Mouse (Mus musculus): ENCODE measurements around the gene Kif23. TPM values are rescaled to one million over a fixed set of nuclear protein-coding genes. Genes with fewer than 3 reads are reported as not detected.

The Kif23 gene
- 95.4 and 106 TPM in 2 replicates for polyA plus RNA-seq (2014; fragmentation: Nextera tagmentation; extraction: Ambion mirVana)

DNA sequence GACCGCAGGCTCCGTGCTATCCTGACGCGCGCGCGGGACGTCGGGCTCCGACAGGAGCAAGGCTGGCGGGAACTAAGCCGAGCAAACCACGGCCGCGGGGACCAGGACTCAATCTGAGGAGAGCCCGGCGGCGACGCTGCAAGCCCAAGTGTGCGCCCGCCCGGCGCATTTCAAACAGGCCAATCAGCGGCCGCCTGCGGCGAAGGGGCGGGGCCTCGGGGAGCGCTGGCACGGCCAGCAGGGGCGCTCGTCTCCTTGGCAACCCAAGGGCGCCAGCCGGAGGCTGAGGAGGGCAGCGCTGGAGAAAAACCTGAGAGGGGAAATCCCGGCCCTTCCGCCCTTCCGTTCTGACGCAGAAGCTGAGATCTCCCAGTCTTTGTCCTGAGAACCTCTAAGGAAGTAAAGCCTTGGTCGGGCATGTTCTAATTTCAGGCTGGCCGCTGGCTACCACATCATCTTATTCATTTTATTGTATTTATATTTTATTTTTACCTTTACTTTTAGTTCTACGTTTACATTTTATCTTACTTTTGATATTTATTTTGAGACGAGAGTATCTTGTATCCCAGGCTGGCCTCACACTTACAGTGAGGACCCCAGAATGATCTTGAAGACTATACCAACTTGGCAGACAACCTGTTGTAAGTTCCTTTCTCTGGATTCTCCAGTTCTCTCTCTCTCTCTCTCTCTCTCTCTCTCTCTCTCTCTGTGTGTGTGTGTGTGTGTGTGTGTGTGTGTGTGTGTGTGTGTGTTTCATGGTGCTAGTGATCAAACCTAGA, at the start of gene Kif23:
Kif23 (minus strand) TSS at position 152 of the 779 bp plus-strand sequence.
- Histone ChIP-seq H3K4me3 (ENCODE audit: low read depth, low read length) (peak within 1 kb of the TSS; percentile 90), H3K27ac (ENCODE audit: low read depth, low read length) (peak within 1 kb of the TSS; percentile 69; the same call in 1 of the 2 replicates), H3K9ac (ENCODE audit: low read length) (peak within 1 kb of the TSS; percentile 78), H3K27me3 (ENCODE audit: control insufficient read depth, insufficient read depth, low read length) (no peaks in the 10 kb centered on the region), H3K9me3 (ENCODE audit: control insufficient read depth, low read length) (no peaks in the 10 kb centered on the region), H3K36me3 (ENCODE audit: control insufficient read depth, insufficient read depth, low read length) (no peaks in the 10 kb centered on the region), H3K4me2 (ENCODE audit: low read depth) (peak within 1 kb of the TSS; percentile 95), H3K4me1 (ENCODE audit: control insufficient read depth, insufficient read depth, low read length) (peaks cover 7% of the 10 kb centered on the region)
- DNase-seq (ENCODE audit: low spot score) = peak; percentile 99
- peak; percentile 95 for ATAC-seq (ENCODE audit: insufficient read depth, low FRiP score, low TSS enrichment)
- WGBS = 1% methylated on average over 44 of the region's 44 CpGs

DNA sequence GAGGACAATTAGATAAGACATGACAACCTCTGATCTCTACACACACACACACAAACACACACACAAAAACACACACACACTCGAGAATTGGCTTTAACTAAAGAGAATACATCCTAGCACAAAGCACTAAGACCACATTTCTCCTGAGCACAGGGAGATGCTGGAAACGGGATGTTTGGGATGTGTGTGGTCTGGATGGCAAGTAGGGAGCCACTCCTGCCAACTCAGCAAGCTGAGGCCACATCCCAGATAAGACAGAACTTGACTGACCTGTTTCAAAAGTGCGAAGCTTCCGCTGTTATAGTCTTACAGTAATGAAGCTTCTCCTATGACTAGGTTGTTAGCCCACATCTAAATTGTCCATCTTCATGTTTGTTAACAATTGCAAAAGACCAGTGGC, 44.6 kb upstream of the Kif23 start:
- H3K36me3 ChIP-seq (ENCODE audit: control insufficient read depth, insufficient read depth, low read length) = no peaks in the 10 kb centered on the region; the same call in 1 of the 2 replicates
- DNase-seq (ENCODE audit: low spot score) = no peak
- no peaks in the 10 kb centered on the region for H3K4me1 ChIP-seq (ENCODE audit: control insufficient read depth, insufficient read depth, low read length)
- H3K4me2 ChIP-seq (ENCODE audit: low read depth) = no peak overlapping the region
- no peaks in the 10 kb centered on the region for H3K9me3 ChIP-seq (ENCODE audit: control insufficient read depth, low read length)
- H3K4me3 ChIP-seq (ENCODE audit: low read depth, low read length) = no peak overlapping the region
- 81% methylated on average over 4 of the region's 4 CpGs for WGBS
- no peak for ATAC-seq (ENCODE audit: insufficient read depth, low FRiP score, low TSS enrichment)
- H3K27ac ChIP-seq (ENCODE audit: low read depth, low read length) = no peak overlapping the region
- H3K9ac ChIP-seq (ENCODE audit: low read length) = no peak overlapping the region
- H3K27me3 ChIP-seq (ENCODE audit: control insufficient read depth, insufficient read depth, low read length) = no peaks in the 10 kb centered on the region

DNA sequence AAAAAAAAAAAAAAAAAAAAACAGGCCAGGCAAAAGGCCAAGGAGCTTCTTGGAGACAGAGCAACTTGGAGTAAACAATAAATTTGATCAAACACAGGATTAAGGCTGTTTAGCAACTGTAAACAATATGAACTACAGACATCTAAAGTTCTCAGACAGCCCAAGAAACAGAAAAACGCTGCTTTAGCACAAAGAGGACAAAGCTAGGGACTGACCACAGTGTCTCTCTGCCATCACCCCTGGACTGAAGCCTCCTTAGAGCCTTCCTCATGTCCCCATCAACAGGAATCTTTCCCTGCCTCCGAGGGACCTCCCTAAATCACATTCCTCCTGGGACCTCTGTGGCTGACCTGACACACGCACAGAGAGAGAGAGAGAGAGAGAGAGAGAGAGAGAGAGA, 44.2 kb upstream of the Kif23 start:
- 48% methylated on average over 3 of the region's 3 CpGs for WGBS
- no peaks in the 10 kb centered on the region; the same call in 1 of the 2 replicates for H3K36me3 ChIP-seq (ENCODE audit: control insufficient read depth, insufficient read depth, low read length)
- H3K27me3 ChIP-seq (ENCODE audit: control insufficient read depth, insufficient read depth, low read length) = no peaks in the 10 kb centered on the region
- DNase-seq (ENCODE audit: low spot score) (no peak), ATAC-seq (ENCODE audit: insufficient read depth, low FRiP score, low TSS enrichment) (no peak)
- no peak overlapping the region for H3K4me2 ChIP-seq (ENCODE audit: low read depth)
- no peak overlapping the region for H3K4me3 ChIP-seq (ENCODE audit: low read depth, low read length)
- H3K27ac ChIP-seq (ENCODE audit: low read depth, low read length) = no peak overlapping the region
- no peaks in the 10 kb centered on the region for H3K9me3 ChIP-seq (ENCODE audit: control insufficient read depth, low read length)
- no peaks in the 10 kb centered on the region for H3K4me1 ChIP-seq (ENCODE audit: control insufficient read depth, insufficient read depth, low read length)
- H3K9ac ChIP-seq (ENCODE audit: low read length) = no peak overlapping the region

DNA sequence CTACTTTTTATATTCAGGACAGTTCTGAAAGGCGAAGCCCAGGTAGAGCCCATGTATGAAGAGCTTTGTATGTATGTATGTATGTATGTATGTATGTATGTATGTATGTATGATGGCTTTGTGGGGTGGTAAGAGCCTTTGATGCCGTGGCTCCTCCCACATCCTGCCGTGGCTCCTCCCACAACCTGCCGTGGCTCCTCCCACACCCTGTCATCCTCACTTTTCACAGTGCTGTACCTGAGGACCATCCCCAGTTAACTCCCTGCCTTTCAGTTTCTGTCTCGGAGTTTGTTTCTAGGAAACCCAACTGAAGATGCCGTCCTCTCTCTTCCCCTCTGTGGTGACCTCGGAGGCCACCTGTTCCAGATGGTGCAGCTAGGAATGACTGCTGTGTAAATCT, 39.5 kb upstream of the Kif23 start:
- ATAC-seq (ENCODE audit: insufficient read depth, low FRiP score, low TSS enrichment) (no peak), DNase-seq (ENCODE audit: low spot score) (no peak)
- Histone ChIP-seq H3K4me1 (ENCODE audit: control insufficient read depth, insufficient read depth, low read length) (no peaks in the 10 kb centered on the region), H3K9me3 (ENCODE audit: control insufficient read depth, low read length) (no peaks in the 10 kb centered on the region), H3K27ac (ENCODE audit: low read depth, low read length) (no peak overlapping the region), H3K4me2 (ENCODE audit: low read depth) (no peak overlapping the region), H3K36me3 (ENCODE audit: control insufficient read depth, insufficient read depth, low read length) (no peaks in the 10 kb centered on the region), H3K27me3 (ENCODE audit: control insufficient read depth, insufficient read depth, low read length) (no peaks in the 10 kb centered on the region), H3K4me3 (ENCODE audit: low read depth, low read length) (no peak overlapping the region), H3K9ac (ENCODE audit: low read length) (no peak overlapping the region)
- 88% methylated on average over 7 of the region's 7 CpGs for WGBS

DNA sequence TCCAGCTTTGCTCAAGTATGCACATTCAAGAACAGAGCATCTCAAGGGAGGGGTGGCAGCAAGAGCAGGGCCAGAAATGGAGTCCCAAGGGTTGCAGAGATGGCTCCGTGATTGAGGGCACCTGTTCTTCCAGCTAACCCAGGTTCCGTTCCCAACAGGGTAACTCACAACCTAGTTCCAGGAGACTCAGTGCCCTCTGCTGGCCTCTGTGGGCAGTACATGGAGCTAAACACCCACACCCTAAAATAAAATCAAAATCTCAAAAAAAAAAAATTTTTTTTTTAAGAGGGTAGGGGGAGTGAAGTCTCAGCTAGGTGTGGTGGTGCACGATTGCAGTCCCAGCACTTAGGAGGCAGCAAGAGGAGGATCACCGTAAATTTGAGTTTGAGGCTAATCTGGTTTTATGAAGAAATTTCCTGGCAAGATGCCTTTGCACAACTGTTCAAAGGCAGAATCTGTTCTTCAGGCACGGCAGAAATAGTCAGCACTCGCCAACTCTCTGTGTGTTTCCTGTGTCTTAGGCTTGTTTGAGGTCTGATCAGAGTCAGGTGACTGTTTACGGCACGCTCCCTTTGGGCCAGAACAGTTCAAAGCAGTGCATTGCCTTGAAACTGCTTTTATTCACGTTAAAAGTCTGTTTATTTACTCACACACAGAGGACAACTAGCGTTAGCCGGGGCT, 38.7 kb upstream of the Kif23 start:
- H3K36me3 ChIP-seq (ENCODE audit: control insufficient read depth, insufficient read depth, low read length) = no peaks in the 10 kb centered on the region
- WGBS = 59% methylated on average over 11 of the region's 11 CpGs
- no peaks in the 10 kb centered on the region for H3K27me3 ChIP-seq (ENCODE audit: control insufficient read depth, insufficient read depth, low read length)
- ATAC-seq (ENCODE audit: insufficient read depth, low FRiP score, low TSS enrichment) = no peak
- no peak overlapping the region for H3K9ac ChIP-seq (ENCODE audit: low read length)
- H3K4me2 ChIP-seq (ENCODE audit: low read depth) = no peak overlapping the region
- no peak overlapping the region for H3K27ac ChIP-seq (ENCODE audit: low read depth, low read length)
- H3K4me1 ChIP-seq (ENCODE audit: control insufficient read depth, insufficient read depth, low read length) = no peaks in the 10 kb centered on the region
- peak; percentile 30 for DNase-seq (ENCODE audit: low spot score)
- no peaks in the 10 kb centered on the region for H3K9me3 ChIP-seq (ENCODE audit: control insufficient read depth, low read length)
- no peak overlapping the region for H3K4me3 ChIP-seq (ENCODE audit: low read depth, low read length)

DNA sequence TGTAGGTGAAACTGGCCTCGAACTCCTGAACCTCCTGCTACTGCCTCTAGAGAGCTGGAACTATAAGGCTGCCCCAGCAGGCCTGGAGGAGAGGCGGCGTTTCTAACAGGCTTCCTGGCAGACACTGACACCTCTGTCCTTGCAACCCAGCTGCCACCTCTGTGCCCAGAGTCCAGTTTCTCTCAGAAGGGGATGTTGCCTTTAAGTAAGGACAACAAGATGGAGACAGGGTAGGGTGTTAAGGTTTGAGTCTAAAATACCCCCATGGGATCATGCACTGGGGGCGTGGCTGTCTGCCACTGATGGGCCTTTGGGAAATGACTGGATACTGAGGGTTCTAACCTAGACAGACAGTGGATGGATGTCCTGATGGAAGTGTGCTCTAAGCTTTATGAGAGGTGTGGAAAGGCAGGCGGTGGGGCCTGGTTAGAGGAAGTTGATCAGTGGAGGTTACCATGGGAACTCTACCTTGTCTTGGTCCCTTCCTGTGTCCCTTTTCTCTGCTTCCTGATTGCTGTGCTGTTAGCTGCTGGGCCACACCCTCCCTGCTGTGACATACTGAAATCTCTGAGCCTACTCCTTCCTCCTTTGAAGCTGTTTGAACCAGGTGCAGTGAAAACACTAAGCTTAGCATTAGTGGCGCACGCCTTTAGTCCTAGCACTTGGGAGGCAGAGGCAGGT, 36.5 kb upstream of the Kif23 start:
- H3K36me3 ChIP-seq (ENCODE audit: control insufficient read depth, insufficient read depth, low read length) = no peaks in the 10 kb centered on the region
- no peak overlapping the region for H3K27ac ChIP-seq (ENCODE audit: low read depth, low read length)
- no peak overlapping the region for H3K9ac ChIP-seq (ENCODE audit: low read length)
- H3K4me2 ChIP-seq (ENCODE audit: low read depth) = no peak overlapping the region
- ATAC-seq (ENCODE audit: insufficient read depth, low FRiP score, low TSS enrichment) (no peak), DNase-seq (ENCODE audit: low spot score) (no peak)
- WGBS = 90% methylated on average over 7 of the region's 7 CpGs
- H3K4me1 ChIP-seq (ENCODE audit: control insufficient read depth, insufficient read depth, low read length) = no peaks in the 10 kb centered on the region
- no peaks in the 10 kb centered on the region for H3K9me3 ChIP-seq (ENCODE audit: control insufficient read depth, low read length)
- H3K4me3 ChIP-seq (ENCODE audit: low read depth, low read length) = no peak overlapping the region
- H3K27me3 ChIP-seq (ENCODE audit: control insufficient read depth, insufficient read depth, low read length) = no peaks in the 10 kb centered on the region

DNA sequence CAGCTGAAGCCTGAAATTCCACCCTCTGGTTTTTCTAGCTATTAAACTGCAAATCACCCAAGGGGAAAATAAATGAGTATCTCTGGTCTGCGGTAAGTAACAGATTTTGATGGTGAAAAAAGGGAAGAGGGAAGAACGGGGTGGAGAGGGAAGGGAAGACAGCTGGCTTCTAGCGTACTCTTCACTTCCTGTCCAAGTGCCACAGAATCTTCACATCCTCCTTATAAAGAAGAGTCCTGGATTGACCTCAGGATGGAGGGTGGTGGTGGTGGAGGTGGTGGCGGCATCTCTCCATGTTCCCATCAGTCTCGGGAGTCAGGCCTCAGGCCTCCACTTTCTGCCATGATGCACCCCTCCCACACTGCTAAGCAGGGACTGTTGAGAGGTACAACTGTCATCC, 35.3 kb upstream of the Kif23 start:
- no peak for ATAC-seq (ENCODE audit: insufficient read depth, low FRiP score, low TSS enrichment)
- no peak overlapping the region for H3K4me3 ChIP-seq (ENCODE audit: low read depth, low read length)
- H3K9me3 ChIP-seq (ENCODE audit: control insufficient read depth, low read length) = no peaks in the 10 kb centered on the region
- H3K4me2 ChIP-seq (ENCODE audit: low read depth) = no peak overlapping the region
- H3K4me1 ChIP-seq (ENCODE audit: control insufficient read depth, insufficient read depth, low read length) = no peaks in the 10 kb centered on the region
- 91% methylated on average over 5 of the region's 5 CpGs for WGBS
- H3K36me3 ChIP-seq (ENCODE audit: control insufficient read depth, insufficient read depth, low read length) = no peaks in the 10 kb centered on the region
- no peak overlapping the region for H3K27ac ChIP-seq (ENCODE audit: low read depth, low read length)
- no peaks in the 10 kb centered on the region for H3K27me3 ChIP-seq (ENCODE audit: control insufficient read depth, insufficient read depth, low read length)
- DNase-seq (ENCODE audit: low spot score) = no peak
- no peak overlapping the region for H3K9ac ChIP-seq (ENCODE audit: low read length)

DNA sequence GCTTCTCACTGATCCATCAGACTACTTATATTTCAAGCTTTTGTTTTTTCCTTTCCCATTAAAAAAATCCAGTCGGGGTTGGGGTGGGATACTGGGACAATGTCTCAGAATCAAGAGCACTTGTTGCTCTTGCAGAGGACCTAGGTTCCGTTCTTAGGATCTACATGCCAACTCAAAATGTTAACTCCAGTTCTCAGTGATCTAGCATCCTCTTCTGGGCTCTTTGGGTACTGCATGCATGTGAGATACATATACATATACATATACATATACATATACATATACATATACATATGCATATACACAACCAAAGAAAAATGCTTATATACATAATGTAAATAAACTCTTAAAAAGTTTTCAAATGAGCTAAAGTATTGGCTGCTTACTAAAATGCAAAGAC, 33.4 kb upstream of the Kif23 start:
- Histone ChIP-seq H3K9ac (ENCODE audit: low read length) (no peak overlapping the region), H3K27me3 (ENCODE audit: control insufficient read depth, insufficient read depth, low read length) (no peaks in the 10 kb centered on the region), H3K4me3 (ENCODE audit: low read depth, low read length) (no peak overlapping the region), H3K9me3 (ENCODE audit: control insufficient read depth, low read length) (no peaks in the 10 kb centered on the region), H3K27ac (ENCODE audit: low read depth, low read length) (no peak overlapping the region), H3K4me2 (ENCODE audit: low read depth) (no peak overlapping the region), H3K4me1 (ENCODE audit: control insufficient read depth, insufficient read depth, low read length) (no peaks in the 10 kb centered on the region), H3K36me3 (ENCODE audit: control insufficient read depth, insufficient read depth, low read length) (no peaks in the 10 kb centered on the region)
- 75% methylated on average over 2 of the region's 2 CpGs for WGBS
- ATAC-seq (ENCODE audit: insufficient read depth, low FRiP score, low TSS enrichment) = no peak
- DNase-seq (ENCODE audit: low spot score) = no peak

All from neural tube, embryonic 11.5 days (tissue).